Mouse (Mus musculus): ENCODE measurements around the gene Gm9887. TPM values are rescaled to one million over a fixed set of nuclear protein-coding genes. Genes with fewer than 3 reads are reported as not detected.

Gene Gm9887
- total and polyA plus RNA-seq, 3 experiments: 1.7 to 4.9 TPM; not detected in 1

DNA sequence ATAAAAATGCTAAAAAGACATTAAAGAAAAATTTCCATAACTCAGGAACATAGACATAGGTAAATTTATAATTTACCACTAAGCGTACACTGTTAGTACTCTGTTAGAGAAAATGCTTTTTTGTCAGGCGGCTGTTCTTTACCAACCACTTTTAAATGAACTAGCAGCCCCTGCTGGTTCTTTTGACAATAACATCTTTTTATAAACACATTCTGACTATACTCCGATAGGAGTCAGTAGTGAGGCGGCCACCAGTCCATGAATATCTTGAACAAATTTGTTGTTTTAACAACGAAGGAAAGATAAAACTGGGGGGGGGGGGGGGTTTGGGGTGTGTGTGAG, 11.6 kb downstream of the Gm9887 start:
- no peaks in the 10 kb centered on the region for H3K27me3 ChIP-seq (ENCODE audit: control insufficient read depth in 1 of 2, insufficient read depth in 2 of 2, low read length in 2 of 2)
- peaks cover 0 to 17% of the 10 kb centered on the region in 2 experiments; a peak in 2 of 4 replicates for H3K36me3 ChIP-seq (ENCODE audit: control insufficient read depth in 1 of 2, insufficient read depth in 2 of 2, low read length in 2 of 2)
- H3K9ac ChIP-seq (ENCODE audit: control insufficient read depth, low read depth, low read length, poor library complexity, severe bottlenecking): no peak overlapping the region; the same call in 1 of the 2 replicates
- no peak overlapping the region for H3K4me3 ChIP-seq (ENCODE audit: control insufficient read depth in 1 of 2, insufficient read depth in 1 of 2, low read depth in 2 of 2, low read length in 2 of 2)
- no peak overlapping the region for H3K27ac ChIP-seq (ENCODE audit: control insufficient read depth, low read depth, low read length)
- no peaks in the 10 kb centered on the region for H3K9me3 ChIP-seq (replicated peaks; ENCODE audit: insufficient read depth, low read length)
- peaks cover 14% of the 10 kb centered on the region for H3K79me2 ChIP-seq (ENCODE audit: control insufficient read depth, insufficient read depth, low read length, poor library complexity)
- peaks cover 0 to 7% of the 10 kb centered on the region in 2 experiments for H3K4me1 ChIP-seq (ENCODE audit: control insufficient read depth in 1 of 2, insufficient read depth in 2 of 2, low read length in 2 of 2)
- peak; percentile 89 for DNase-seq (ENCODE audit: low read depth, low spot score)
- TF ChIP-seq SMC3 (IDR thresholded peaks at IDR 0.05; ENCODE audit: low read depth, low read length) (peak; percentile 57), TBP (IDR thresholded peaks at IDR 0.05; ENCODE audit: low read depth, low read length) (no peak), GABPA (IDR thresholded peaks at IDR 0.05; ENCODE audit: low read depth, low read length) (no peak), RCOR1 (IDR thresholded peaks at IDR 0.05; ENCODE audit: low read depth, low read length) (peak; percentile 78), MYC (IDR thresholded peaks at IDR 0.05; ENCODE audit: low read depth, low read length) (peak; percentile 79), ZNF384 (IDR thresholded peaks at IDR 0.05; ENCODE audit: low read depth, low read length) (peak; percentile 71), RAD21 (IDR thresholded peaks at IDR 0.05; ENCODE audit: low read depth, low read length) (peak; percentile 56), MAZ (IDR thresholded peaks at IDR 0.05; ENCODE audit: low read depth, low read length) (peak; percentile 86), NRF1 (IDR thresholded peaks at IDR 0.05; ENCODE audit: insufficient read depth, low read depth, low read length, poor library complexity, severe bottlenecking) (no peak), CTCF (IDR thresholded peaks at IDR 0.05 in 2 of 3, conservative IDR thresholded peaks at IDR 0.05 in 1 of 3; ENCODE audit: control insufficient read depth in 1 of 3, insufficient read depth in 1 of 3, low read depth in 2 of 3, low read length in 3 of 3, poor library complexity in 1 of 3, severe bottlenecking in 1 of 3) (peak; percentile 20 to 100 (median 97); a peak in 5 of 6 replicates), MAX (IDR thresholded peaks at IDR 0.05; ENCODE audit: low read length) (peak; percentile 15; the same call in 1 of the 2 replicates), ETS1 (IDR thresholded peaks at IDR 0.05; ENCODE audit: low read depth, low read length) (peak; percentile 63), POLR2A (IDR thresholded peaks at IDR 0.05; ENCODE audit: control insufficient read depth in 1 of 2, insufficient read depth in 1 of 2, low read depth in 1 of 2, low read length in 2 of 2, poor library complexity in 1 of 2) (no peak), CHD1 (IDR thresholded peaks at IDR 0.05; ENCODE audit: low read depth, low read length) (no peak), ZC3H11A (IDR thresholded peaks at IDR 0.05; ENCODE audit: low read depth, low read length) (peak; percentile 98), GATA1 (IDR thresholded peaks at IDR 0.05; ENCODE audit: low read depth, low read length) (0 out of 2 replicates have a peak, but pooled peaks have one; percentile 24), E2F4 (IDR thresholded peaks at IDR 0.05; ENCODE audit: borderline replicate concordance, low read depth, low read length) (no peak), ZMIZ1 (IDR thresholded peaks at IDR 0.05; ENCODE audit: low read depth, low read length) (no peak), ELF1 (IDR thresholded peaks at IDR 0.05; ENCODE audit: low read depth, low read length) (peak; percentile 52; the same call in 1 of the 2 replicates), USF2 (IDR thresholded peaks at IDR 0.05; ENCODE audit: borderline replicate concordance in 1 of 2, insufficient read depth in 1 of 2, low read depth in 1 of 2, low read length in 2 of 2) (no peak), POLR2AphosphoS2 (IDR thresholded peaks at IDR 0.05; ENCODE audit: low read length) (no peak), POLR2AphosphoS5 (IDR thresholded peaks at IDR 0.05; ENCODE audit: borderline replicate concordance, low read depth, low read length) (no peak), MYB (IDR thresholded peaks at IDR 0.05; ENCODE audit: low read depth, low read length) (no peak), TAL1 (IDR thresholded peaks at IDR 0.05; ENCODE audit: low read length) (no peak), MAFK (IDR thresholded peaks at IDR 0.05; ENCODE audit: borderline replicate concordance, low read depth, low read length) (no peak), UBTF (IDR thresholded peaks at IDR 0.05; ENCODE audit: borderline replicate concordance, insufficient read depth, low read depth, low read length) (no peak), TCF12 (IDR thresholded peaks at IDR 0.05; ENCODE audit: low read depth, low read length) (peak; percentile 62), NELFE (IDR thresholded peaks at IDR 0.05; ENCODE audit: low read depth, low read length) (no peak), EP300 (IDR thresholded peaks at IDR 0.05; ENCODE audit: low read depth in 1 of 2, low read length in 2 of 2) (peak in 1 of 2 experiments; percentile 31; a peak in 1 of 4 replicates), USF1 (IDR thresholded peaks at IDR 0.05; ENCODE audit: low read depth, low read length) (0 out of 2 replicates have a peak, but pooled peaks have one; percentile 17), ZKSCAN1 (IDR thresholded peaks at IDR 0.05; ENCODE audit: low read depth, low read length) (0 out of 2 replicates have a peak, but pooled peaks have one; percentile 31), MXI1 (IDR thresholded peaks at IDR 0.05; ENCODE audit: low read depth, low read length) (peak; percentile 23; the same call in 1 of the 2 replicates), MEF2A (IDR thresholded peaks at IDR 0.05; ENCODE audit: extremely low read depth, insufficient replicate concordance, low read depth, low read length, poor library complexity, severe bottlenecking) (no peak), SIN3A (IDR thresholded peaks at IDR 0.05; ENCODE audit: low read length) (peak; percentile 91), JUND (IDR thresholded peaks at IDR 0.05; ENCODE audit: low read depth, low read length) (peak; percentile 63; the same call in 1 of the 2 replicates), KAT2A (conservative IDR thresholded peaks at IDR 0.05; ENCODE audit: low read depth, low read length) (no peak; the same call in 1 of the 2 replicates), HCFC1 (IDR thresholded peaks at IDR 0.05; ENCODE audit: low read depth, low read length) (peak; percentile 66)

Data from MEL (cell line).